Mouse (Mus musculus): ENCODE measurements around the gene Vmn1r166.
"Not testable (repeated sequence)": the region's sequence is repeated elsewhere in the genome, so short reads cannot be mapped to it uniquely, and the experiment has no call there.

Gene Vmn1r166

DNA sequence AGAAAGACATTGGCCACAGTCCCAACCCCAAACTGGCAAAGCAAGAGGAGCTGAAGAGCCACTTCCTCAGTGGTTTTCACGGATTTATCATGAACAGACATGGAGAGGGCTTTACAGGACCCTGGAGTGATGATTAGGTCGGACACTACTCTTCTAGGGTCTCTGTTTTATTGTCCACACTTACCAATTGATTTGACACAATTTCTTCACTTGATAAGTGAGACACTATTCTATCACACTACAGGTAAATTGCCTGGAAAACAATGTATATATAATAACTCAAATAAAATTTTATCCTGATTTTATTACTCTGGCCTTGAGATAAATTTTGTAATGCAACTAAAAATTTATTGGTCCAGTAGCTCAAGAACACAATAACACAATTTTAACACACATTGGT is at the start of gene Vmn1r166:
Vmn1r166 (minus strand) TSS at position 101 of the 400 bp plus-strand sequence.
- DNase-seq (ENCODE audit: low read depth, low spot score): not testable (repeated sequence)

DNA sequence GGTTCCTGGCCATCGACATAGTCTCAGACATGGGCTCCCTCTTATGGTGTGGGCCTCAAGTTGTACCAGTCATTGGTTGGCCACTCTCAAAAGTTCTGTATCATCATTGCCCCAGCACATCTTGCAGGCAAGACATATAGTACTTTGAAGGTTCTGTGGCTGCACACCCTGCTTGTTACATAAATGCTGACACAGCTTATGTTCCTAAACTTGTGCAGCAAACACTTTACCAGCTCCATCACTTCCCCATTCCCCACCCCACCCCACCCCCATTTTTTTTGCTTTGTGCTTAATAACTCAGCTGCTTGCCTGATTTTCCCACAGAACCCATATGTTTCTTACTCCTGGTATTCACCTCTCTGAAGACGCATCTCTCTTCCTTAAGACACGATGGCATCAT is 49.4 kb upstream of the Vmn1r166 start, which contains the start of gene Nlrp4e:
Nlrp4e (plus strand) TSS at position 301 of the 400 bp plus-strand sequence.
- not testable (repeated sequence) for DNase-seq (ENCODE audit: low read depth, low spot score)

DNA sequence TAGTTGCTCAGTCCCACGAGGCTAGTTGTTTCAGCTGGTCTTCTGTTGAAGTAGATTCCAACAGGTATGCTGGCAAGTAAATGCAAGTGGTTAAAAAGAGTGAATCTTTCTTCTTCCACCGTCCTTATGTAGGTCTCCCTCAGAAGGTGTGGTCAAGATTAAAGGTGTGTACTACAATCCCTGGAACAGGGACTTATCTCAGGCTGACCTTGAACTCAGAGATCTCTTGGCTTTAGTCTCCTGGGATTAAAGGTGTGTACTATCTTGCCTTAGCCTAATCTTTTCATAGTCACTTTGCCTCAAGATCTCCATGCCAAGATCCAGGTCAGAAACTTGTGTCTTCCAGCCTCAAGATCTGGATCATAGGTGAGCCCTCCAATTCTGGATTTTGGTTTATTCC is 27.3 kb upstream of the Vmn1r166 start, which contains the start of gene Gm6902:
Gm6902 (minus strand) TSS at position 101 of the 400 bp plus-strand sequence.
- DNase-seq (ENCODE audit: low read depth, low spot score): not testable (repeated sequence)

GRCm38 (mm10) chr7:23217032-23217431 is 34.5 kb downstream of the Vmn1r166 start, which contains the start of gene Vmn1r165:
Gene Vmn1r165, plus strand, starts transcription at chr7:23217332.
- DNase-seq (ENCODE audit: low read depth, low spot score): not testable (repeated sequence)

Data from c-Kit-negative CD71-positive TER-119-positive erythroid progenitor cells, embryonic 14.5 days (primary cell).